Mouse (Mus musculus): ENCODE results near the gene Tgfbr2. TPM values are rescaled to one million over a fixed set of nuclear protein-coding genes. Genes with fewer than 3 reads are reported as not detected.

Gene Tgfbr2
- 32.1 and 41.9 TPM in 2 replicates for total RNA-seq (2023)

GRCm38 (mm10) chr9:116174481-116175461, at the start of gene Tgfbr2:
Tgfbr2 (minus strand) TSS chr9:116175360.

